Comparison of ENCODE assay signal across 12 mouse cellular contexts in the genomic region with DNA sequence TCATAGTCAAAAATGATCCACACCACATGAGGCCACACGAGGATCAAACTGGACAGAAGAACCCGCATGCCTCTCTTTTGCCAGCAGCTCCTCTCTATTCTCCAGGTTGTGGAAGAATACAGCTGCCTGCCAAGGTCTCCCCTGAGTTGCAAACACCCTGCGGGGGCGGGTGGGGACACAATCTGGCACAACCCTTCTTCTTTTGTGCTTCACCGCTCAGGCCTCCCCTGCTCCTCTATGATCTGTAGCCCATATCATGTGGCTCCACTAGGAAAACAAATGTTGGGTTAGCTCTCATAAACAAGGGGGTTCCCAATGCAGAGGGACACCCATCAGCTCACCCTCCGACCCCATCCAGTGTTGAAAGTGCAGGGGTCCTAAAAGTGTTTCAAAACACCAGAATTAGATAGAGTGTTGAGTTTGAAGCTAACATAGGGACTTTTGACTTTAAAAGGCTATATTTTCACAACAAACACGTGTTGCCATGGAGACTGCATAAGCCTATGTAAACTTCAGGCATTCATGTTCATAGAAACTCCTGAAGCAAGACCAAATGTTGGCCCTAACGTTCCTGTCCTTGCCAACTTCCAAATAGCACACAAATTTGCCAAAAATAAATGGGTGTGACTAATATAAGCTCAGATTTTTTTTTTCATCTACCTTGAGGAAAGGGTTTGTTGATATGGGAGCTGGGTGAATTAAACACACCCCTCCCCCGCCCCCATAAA.
A peak's percentile ranks its signal among the peaks of the same experiment; 100 is the strongest.
DNase-seq lines count a peak whose midpoint lies in the region; ATAC-seq and TF ChIP-seq lines count a peak whose summit lies in the region.
"Had no signal": no experiment of that assay in that cellular context is flagged by ENCODE, and none has a peak within 500 bp of the region (broad histone marks: within the 10 kb centered on the region; RNA-seq: fewer than 3 reads in every experiment).

No protein-coding gene starts in this region.

- peaks cover 10% of the 10 kb centered on the region for H3K4me1 ChIP-seq in cerebellum, adult 2 months (ENCODE audit: control insufficient read depth, insufficient read depth, low read length)
- peaks cover 18% of the 10 kb centered on the region for H3K4me1 ChIP-seq in kidney, embryonic 16.5 days (ENCODE audit: insufficient read depth, low read length)
- H3K4me1 ChIP-seq in midbrain, postnatal 0 days (ENCODE audit: insufficient read depth, low read length): no peaks in the 10 kb centered on the region
- no peaks in the 10 kb centered on the region for H3K4me1 ChIP-seq in midbrain, embryonic 16.5 days (ENCODE audit: control insufficient read depth, insufficient read depth, low read length)

- H3K4me3 ChIP-seq in cerebellum, adult 2 months (replicated peaks; ENCODE audit: insufficient read depth, low read depth, low read length): no peak overlapping the region
- H3K4me3 ChIP-seq in kidney, embryonic 16.5 days (ENCODE audit: low read length): no peak overlapping the region
- H3K4me3 ChIP-seq in midbrain, postnatal 0 days (ENCODE audit: low read depth, low read length): no peak overlapping the region
- H3K4me3 ChIP-seq in midbrain, embryonic 16.5 days (ENCODE audit: low read depth, low read length): no peak overlapping the region

- WGBS in cerebellum, adult 2 months: 27% methylated on average over 9 of the region's 9 CpGs
- 38% methylated on average over 9 of the region's 9 CpGs for WGBS in kidney, embryonic 16.5 days
- 61% methylated on average over 9 of the region's 9 CpGs for WGBS in midbrain, postnatal 0 days
- 58% methylated on average over 9 of the region's 9 CpGs for WGBS in midbrain, embryonic 16.5 days

- no peaks in the 10 kb centered on the region for H3K36me3 ChIP-seq in kidney, embryonic 16.5 days (ENCODE audit: insufficient read depth, low read length)
- H3K36me3 ChIP-seq in midbrain, postnatal 0 days (ENCODE audit: insufficient read depth, low read length): no peaks in the 10 kb centered on the region
- no peaks in the 10 kb centered on the region for H3K36me3 ChIP-seq in midbrain, embryonic 16.5 days (ENCODE audit: control insufficient read depth, insufficient read depth, low read length)

- H3K27ac ChIP-seq in cerebellum, adult 2 months (ENCODE audit: insufficient read depth, low read length): no peak overlapping the region
- 0 out of 2 replicates have a peak overlapping the region, but pooled peaks have one; percentile 2 for H3K27ac ChIP-seq in kidney, embryonic 16.5 days (ENCODE audit: low read length)
- no peak overlapping the region for H3K27ac ChIP-seq in midbrain, postnatal 0 days (ENCODE audit: low read depth, low read length)
- H3K27ac ChIP-seq in midbrain, embryonic 16.5 days (ENCODE audit: low read length): no peak overlapping the region

- no peak for TF ChIP-seq POLR2A in cerebellum, adult 2 months (IDR thresholded peaks at IDR 0.05; ENCODE audit: borderline replicate concordance, insufficient read depth, low read length)

- no peaks in the 10 kb centered on the region for H3K27me3 ChIP-seq in cerebellum, adult 2 months (ENCODE audit: control insufficient read depth, insufficient read depth, low read length)
- no peaks in the 10 kb centered on the region for H3K27me3 ChIP-seq in kidney, embryonic 16.5 days (ENCODE audit: insufficient read depth, low read length)
- H3K27me3 ChIP-seq in midbrain, postnatal 0 days (ENCODE audit: insufficient read depth, low read length): no peaks in the 10 kb centered on the region
- no peaks in the 10 kb centered on the region for H3K27me3 ChIP-seq in midbrain, embryonic 16.5 days (ENCODE audit: control insufficient read depth, insufficient read depth, low read depth, low read length)

- no peak for ATAC-seq in cerebellum, adult (ENCODE audit: insufficient number of reproducible peaks, low FRiP score, low TSS enrichment)
- peak; percentile 62 for ATAC-seq in kidney, embryonic 16.5 days (ENCODE audit: low FRiP score, low TSS enrichment)
- no peak for ATAC-seq in midbrain, postnatal 0 days (ENCODE audit: low FRiP score)
- ATAC-seq in midbrain, embryonic 16.5 days: no peak
- ATAC-seq: activated CD4-positive, CD25-positive, alpha-beta regulatory T cell, adult 4 months; forebrain, embryonic 14.5 days; inflammation-experienced regulatory T-cells, adult 6 months had no signal

- H3K9me3 ChIP-seq in kidney, embryonic 16.5 days (ENCODE audit: low read length): no peaks in the 10 kb centered on the region
- H3K9me3 ChIP-seq in midbrain, postnatal 0 days (ENCODE audit: low read length): no peaks in the 10 kb centered on the region
- H3K9me3 ChIP-seq in midbrain, embryonic 16.5 days (replicated peaks; ENCODE audit: control insufficient read depth, low read length, poor library complexity, severe bottlenecking): no peaks in the 10 kb centered on the region

- no peak overlapping the region for H3K4me2 ChIP-seq in kidney, embryonic 16.5 days (replicated peaks; ENCODE audit: low read depth, low read length)
- H3K4me2 ChIP-seq in midbrain, postnatal 0 days (ENCODE audit: low read depth, low read length, poor library complexity, severe bottlenecking): no peak overlapping the region
- H3K4me2 ChIP-seq in midbrain, embryonic 16.5 days (ENCODE audit: low read length): no peak overlapping the region

- intact Hi-C loops in left cerebral cortex, postnatal 14 days (cut with DNase I): no loop called here

- peak; percentile 17 to 45 for DNase-seq in cerebellum, adult 2 months
- DNase-seq in kidney, postnatal 14 days: no peak
- DNase-seq in midbrain, postnatal 0 days (ENCODE audit: low spot score): peak; percentile 42
- DNase-seq in urinary bladder, postnatal 25 days (ENCODE audit: low spot score): no peak
- DNase-seq in left cerebral cortex, postnatal 14 days (ENCODE audit: low spot score in 2 of 2): no peak
- DNase-seq: thymus, adult 18-20 months had no signal

- H3K9ac ChIP-seq in kidney, embryonic 16.5 days (replicated peaks; ENCODE audit: low read length): no peak overlapping the region
- H3K9ac ChIP-seq in midbrain, postnatal 0 days (replicated peaks; ENCODE audit: low read length, poor library complexity, severe bottlenecking): no peak overlapping the region
- no peak overlapping the region for H3K9ac ChIP-seq in midbrain, embryonic 16.5 days (ENCODE audit: low read depth, low read length)

- TF ChIP-seq CTCF in cerebellum, adult 2 months (IDR thresholded peaks at IDR 0.05; ENCODE audit: borderline replicate concordance, insufficient read depth, low read depth, low read length): no peak
- TF ChIP-seq CTCF in midbrain, postnatal 0 days (IDR thresholded peaks at IDR 0.05): no peak

Comparison
In these comparisons a context has a peak if more than half of its experiments do, and no peak if none do; other contexts are left out.
1. DNase-seq: peak in cerebellum, adult 2 months (2 of 2) and midbrain, postnatal 0 days (single experiment); none in kidney, postnatal 14 days (single experiment), urinary bladder, postnatal 25 days (single experiment) and left cerebral cortex, postnatal 14 days (0 of 2).